ENCODE assay signal across 13 mouse cellular contexts in genomic region chr7:49558240-49558640, GRCm38 (mm10).
DNase-seq lines count a peak whose midpoint lies in the region; ATAC-seq and TF ChIP-seq lines count a peak whose summit lies in the region.
"Had no signal": no experiment of that assay in that cellular context is flagged by ENCODE, and none has a peak within 500 bp of the region (broad histone marks: within the 10 kb centered on the region; RNA-seq: fewer than 3 reads in every experiment).

No protein-coding gene starts in this region.

- DNase-seq in lung, embryonic 14.5 days: peak; percentile 32
- no peak for DNase-seq in lung, postnatal 25 days (ENCODE audit: low spot score)
- DNase-seq in heart, embryonic 10.5 days (ENCODE audit: low spot score): no peak
- DNase-seq in right cerebral cortex, postnatal 4 days: no peak
- no peak for DNase-seq in hindbrain, embryonic 14.5 days (ENCODE audit: low spot score)
- DNase-seq: B cell, adult 2 months had no signal

- no peak overlapping the region for H3K27ac ChIP-seq in forebrain, embryonic 13.5 days
- H3K27ac ChIP-seq in forebrain, embryonic 12.5 days: no peak overlapping the region
- H3K27ac ChIP-seq in lung, embryonic 14.5 days (ENCODE audit: low read depth): peak overlapping the region; percentile 75
- H3K27ac ChIP-seq in heart, embryonic 10.5 days: peak overlapping the region; percentile 56
- H3K27ac ChIP-seq in stomach, embryonic 16.5 days (ENCODE audit: low read length): peak overlapping the region; percentile 89
- H3K27ac ChIP-seq in hindbrain, embryonic 14.5 days: no peak overlapping the region
- H3K27ac ChIP-seq: hindbrain, embryonic 12.5 days; macrophage; neural tube, embryonic 12.5 days had no signal

- no peaks in the 10 kb centered on the region for H3K9me3 ChIP-seq in forebrain, embryonic 13.5 days (replicated peaks)
- H3K9me3 ChIP-seq in forebrain, embryonic 12.5 days: no peaks in the 10 kb centered on the region
- no peaks in the 10 kb centered on the region for H3K9me3 ChIP-seq in lung, embryonic 14.5 days (ENCODE audit: low read depth, low read length)
- H3K9me3 ChIP-seq in heart, embryonic 10.5 days: no peaks in the 10 kb centered on the region
- H3K9me3 ChIP-seq in stomach, embryonic 16.5 days (replicated peaks; ENCODE audit: control insufficient read depth, low read length): no peaks in the 10 kb centered on the region
- no peaks in the 10 kb centered on the region for H3K9me3 ChIP-seq in hindbrain, embryonic 14.5 days (ENCODE audit: control insufficient read depth, low read length)
- H3K9me3 ChIP-seq: embryonic facial prominence, embryonic 12.5 days; hindbrain, embryonic 12.5 days; neural tube, embryonic 12.5 days had no signal

- H3K9ac ChIP-seq in forebrain, embryonic 13.5 days: no peak overlapping the region
- no peak overlapping the region for H3K9ac ChIP-seq in forebrain, embryonic 12.5 days
- H3K9ac ChIP-seq in lung, embryonic 14.5 days: no peak overlapping the region
- H3K9ac ChIP-seq in stomach, embryonic 16.5 days (ENCODE audit: low read length): no peak overlapping the region
- no peak overlapping the region for H3K9ac ChIP-seq in hindbrain, embryonic 14.5 days
- H3K9ac ChIP-seq: embryonic facial prominence, embryonic 12.5 days; hindbrain, embryonic 12.5 days; neural tube, embryonic 12.5 days had no signal

- H3K36me3 ChIP-seq in forebrain, embryonic 13.5 days (ENCODE audit: poor library complexity, severe bottlenecking): no peaks in the 10 kb centered on the region
- no peaks in the 10 kb centered on the region for H3K36me3 ChIP-seq in forebrain, embryonic 12.5 days (replicated peaks)
- H3K36me3 ChIP-seq in lung, embryonic 14.5 days (ENCODE audit: insufficient read depth): peaks cover 22% of the 10 kb centered on the region
- peaks cover 76% of the 10 kb centered on the region for H3K36me3 ChIP-seq in heart, embryonic 10.5 days
- H3K36me3 ChIP-seq in stomach, embryonic 16.5 days (ENCODE audit: control insufficient read depth, insufficient read depth, low read length): 0 out of 2 replicates have a peak, but pooled peaks cover 3% of the 10 kb centered on the region
- no peaks in the 10 kb centered on the region; the same call in 1 of the 2 replicates for H3K36me3 ChIP-seq in hindbrain, embryonic 14.5 days (replicated peaks; ENCODE audit: control insufficient read depth, insufficient read depth)

- H3K4me1 ChIP-seq in forebrain, embryonic 13.5 days: peaks cover 13% of the 10 kb centered on the region
- H3K4me1 ChIP-seq in forebrain, embryonic 12.5 days: peaks cover 5% of the 10 kb centered on the region; the same call in 1 of the 2 replicates
- peaks cover 36% of the 10 kb centered on the region for H3K4me1 ChIP-seq in lung, embryonic 14.5 days (ENCODE audit: insufficient read depth)
- peaks cover 57% of the 10 kb centered on the region for H3K4me1 ChIP-seq in heart, embryonic 10.5 days
- H3K4me1 ChIP-seq in stomach, embryonic 16.5 days (ENCODE audit: control insufficient read depth, insufficient read depth, low read length): peaks cover 27% of the 10 kb centered on the region
- H3K4me1 ChIP-seq in hindbrain, embryonic 14.5 days (replicated peaks; ENCODE audit: control insufficient read depth, insufficient read depth, low read length): peaks cover 10% of the 10 kb centered on the region; the same call in 1 of the 2 replicates
- H3K4me1 ChIP-seq: neural tube, embryonic 12.5 days had no signal

- no peak overlapping the region for H3K4me2 ChIP-seq in forebrain, embryonic 13.5 days
- H3K4me2 ChIP-seq in forebrain, embryonic 12.5 days: no peak overlapping the region
- no peak overlapping the region for H3K4me2 ChIP-seq in lung, embryonic 14.5 days
- 0 out of 2 replicates have a peak overlapping the region, but pooled peaks have one; percentile 15 for H3K4me2 ChIP-seq in stomach, embryonic 16.5 days (ENCODE audit: low read depth, low read length)
- H3K4me2 ChIP-seq in hindbrain, embryonic 14.5 days (replicated peaks): no peak overlapping the region
- H3K4me2 ChIP-seq: hindbrain, embryonic 12.5 days; neural tube, embryonic 12.5 days had no signal

- no peaks in the 10 kb centered on the region for H3K27me3 ChIP-seq in forebrain, embryonic 13.5 days
- H3K27me3 ChIP-seq in forebrain, embryonic 12.5 days: no peaks in the 10 kb centered on the region
- no peaks in the 10 kb centered on the region for H3K27me3 ChIP-seq in lung, embryonic 14.5 days (ENCODE audit: insufficient read depth, low read length)
- no peaks in the 10 kb centered on the region for H3K27me3 ChIP-seq in heart, embryonic 10.5 days (ENCODE audit: insufficient read depth, poor library complexity, severe bottlenecking)
- H3K27me3 ChIP-seq in stomach, embryonic 16.5 days (ENCODE audit: control insufficient read depth, insufficient read depth, low read length): no peaks in the 10 kb centered on the region
- no peaks in the 10 kb centered on the region for H3K27me3 ChIP-seq in hindbrain, embryonic 14.5 days (ENCODE audit: control insufficient read depth, insufficient read depth, low read length)
- H3K27me3 ChIP-seq: embryonic facial prominence, embryonic 12.5 days; hindbrain, embryonic 12.5 days; neural tube, embryonic 12.5 days had no signal

- peak; percentile 16; the same call in 1 of the 2 replicates for ATAC-seq in forebrain, embryonic 13.5 days
- no peak for ATAC-seq in forebrain, embryonic 12.5 days (ENCODE audit: low FRiP score)
- ATAC-seq in lung, embryonic 14.5 days (ENCODE audit: insufficient read depth): no peak
- ATAC-seq in stomach, embryonic 16.5 days (ENCODE audit: insufficient read depth, low FRiP score): peak; percentile 19; the same call in 1 of the 2 replicates
- no peak for ATAC-seq in hindbrain, embryonic 14.5 days (ENCODE audit: low FRiP score)

- H3K4me3 ChIP-seq in forebrain, embryonic 13.5 days: no peak overlapping the region
- H3K4me3 ChIP-seq in forebrain, embryonic 12.5 days (replicated peaks): no peak overlapping the region
- no peak overlapping the region for H3K4me3 ChIP-seq in lung, embryonic 14.5 days (ENCODE audit: low read depth, low read length)
- no peak overlapping the region for H3K4me3 ChIP-seq in heart, embryonic 10.5 days
- H3K4me3 ChIP-seq in stomach, embryonic 16.5 days (replicated peaks; ENCODE audit: low read length): no peak overlapping the region
- no peak overlapping the region for H3K4me3 ChIP-seq in hindbrain, embryonic 14.5 days (replicated peaks; ENCODE audit: low read length)
- H3K4me3 ChIP-seq: embryonic facial prominence, embryonic 12.5 days; hindbrain, embryonic 12.5 days; neural tube, embryonic 12.5 days had no signal

- no peak for TF ChIP-seq CTCF in lung, embryonic 14.5 days (IDR thresholded peaks at IDR 0.05; ENCODE audit: low read depth)

- 73% methylated on average over 12 of the region's 12 CpGs for WGBS in forebrain, embryonic 13.5 days
- whole genome bisulfite sequencing in forebrain, embryonic 12.5 days: 84% methylated on average over 12 of the region's 12 CpGs
- WGBS in lung, embryonic 14.5 days: 63% methylated on average over 12 of the region's 12 CpGs
- 71% methylated on average over 12 of the region's 12 CpGs for WGBS in heart, embryonic 10.5 days
- WGBS in stomach, embryonic 16.5 days: 64% methylated on average over 12 of the region's 12 CpGs
- 76% methylated on average over 12 of the region's 12 CpGs for WGBS in hindbrain, embryonic 14.5 days

Comparison
In these comparisons a context has a peak if more than half of its experiments do, and no peak if none do; other contexts are left out.
1. ATAC-seq: peak in forebrain, embryonic 13.5 days (single experiment) and stomach, embryonic 16.5 days (single experiment); none in forebrain, embryonic 12.5 days (single experiment), lung, embryonic 14.5 days (single experiment) and hindbrain, embryonic 14.5 days (single experiment).
2. H3K27ac ChIP-seq: peak in lung, embryonic 14.5 days (single experiment), heart, embryonic 10.5 days (single experiment) and stomach, embryonic 16.5 days (single experiment); none in forebrain, embryonic 13.5 days (single experiment), forebrain, embryonic 12.5 days (single experiment) and hindbrain, embryonic 14.5 days (single experiment).